In the genomic region with DNA sequence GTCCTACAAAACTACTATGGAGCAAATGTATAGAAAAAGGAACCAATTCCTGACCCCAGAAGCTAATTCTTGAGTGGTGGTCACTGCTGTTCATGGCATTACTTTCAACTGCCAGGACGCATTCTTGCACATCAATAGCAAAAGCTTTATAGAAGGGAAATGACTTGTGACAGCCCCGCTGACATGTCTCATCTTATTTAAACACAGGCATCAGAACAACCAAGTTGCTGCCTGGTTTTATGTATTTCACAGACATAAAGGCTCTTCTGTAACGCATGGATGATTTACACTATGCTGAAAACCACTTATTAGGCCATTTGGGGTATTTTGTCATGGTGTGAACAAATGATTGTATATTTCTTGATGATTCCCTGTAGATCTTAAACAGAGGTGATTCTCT, we compare ENCODE assay signal across 24 mouse cellular contexts.
"Had no signal": no experiment of that assay in that cellular context is flagged by ENCODE, and none has a peak within 500 bp of the region (broad histone marks: within the 10 kb centered on the region; RNA-seq: fewer than 3 reads in every experiment).

No protein-coding gene starts in this region.

- ATAC-seq: inflammation-experienced regulatory T-cells, adult 6 months; intestine, embryonic 15.5 days; intestine, postnatal 0 days had no signal

- H3K9me3 ChIP-seq: heart, embryonic 10.5 days; heart, embryonic 12.5 days; hindbrain, embryonic 12.5 days; hindbrain, embryonic 15.5 days; intestine, embryonic 15.5 days; limb, embryonic 10.5 days had no signal

- H3K36me3 ChIP-seq: heart, embryonic 10.5 days; heart, embryonic 12.5 days; hindbrain, embryonic 10.5 days; hindbrain, embryonic 12.5 days; hindbrain, embryonic 15.5 days; intestine, embryonic 15.5 days; limb, embryonic 10.5 days; limb, embryonic 12.5 days had no signal

- H3K4me1 ChIP-seq: heart, embryonic 10.5 days; heart, embryonic 12.5 days; hindbrain, embryonic 10.5 days; hindbrain, embryonic 12.5 days; hindbrain, embryonic 15.5 days; intestine, embryonic 15.5 days; limb, embryonic 10.5 days; limb, embryonic 12.5 days had no signal

- H3K27ac ChIP-seq: heart, embryonic 10.5 days; hindbrain, embryonic 10.5 days; hindbrain, embryonic 12.5 days; hindbrain, embryonic 15.5 days; intestine, embryonic 15.5 days; layer of hippocampus, adult 2 months; left cerebral cortex, adult 2 months; limb, embryonic 10.5 days; limb, embryonic 12.5 days had no signal

- H3K4me3 ChIP-seq: heart, embryonic 10.5 days; heart, embryonic 12.5 days; hindbrain, embryonic 10.5 days; hindbrain, embryonic 12.5 days; hindbrain, embryonic 15.5 days; intestine, embryonic 15.5 days; layer of hippocampus, adult 2 months; left cerebral cortex, adult 2 months; limb, embryonic 10.5 days; limb, embryonic 12.5 days had no signal

- H3K4me2 ChIP-seq: heart, embryonic 12.5 days; hindbrain, embryonic 12.5 days; hindbrain, embryonic 15.5 days; intestine, embryonic 15.5 days; limb, embryonic 12.5 days; liver, embryonic 11.5 days had no signal

- H3K9ac ChIP-seq: heart, embryonic 12.5 days; hindbrain, embryonic 12.5 days; hindbrain, embryonic 15.5 days; intestine, embryonic 15.5 days; limb, embryonic 12.5 days had no signal

- DNase-seq: gastrocnemius, postnatal 10 days; gastrocnemius, postnatal 25 days; heart, adult 18-20 months; heart, postnatal 10 days; heart, postnatal 4 days; kidney, adult 18-20 months; kidney, adult 8-10 months; kidney, postnatal 10 days; kidney, postnatal 25 days; kidney, postnatal 4 days; liver had no signal

- H3K27me3 ChIP-seq: heart, embryonic 12.5 days; hindbrain, embryonic 12.5 days; hindbrain, embryonic 15.5 days; intestine, embryonic 15.5 days; limb, embryonic 12.5 days had no signal
